Mouse (Mus musculus): ENCODE data around the gene Gm16181.

Gene Gm16181

GRCm38 (mm10) chr17:35220156-35220952 is at the start of gene Gm16181:
Gene Gm16181, plus strand, starts transcription at chr17:35220834.
- ATAC-seq (ENCODE audit: insufficient number of reproducible peaks, low FRiP score, low TSS enrichment), result no peak

- ATAC-seq (ENCODE audit: insufficient number of reproducible peaks, low FRiP score, low TSS enrichment), result no peak
Measured at GRCm38 (mm10) chr17:35172445-35173234, 48.0 kb upstream of the Gm16181 start.

- no peak for ATAC-seq (ENCODE audit: insufficient number of reproducible peaks, low FRiP score, low TSS enrichment)
Measured at GRCm38 (mm10) chr17:35173329-35173728, 47.3 kb upstream of the Gm16181 start.

GRCm38 (mm10) chr17:35174201-35174977 is 46.2 kb upstream of the Gm16181 start:
- no peak for ATAC-seq (ENCODE audit: insufficient number of reproducible peaks, low FRiP score, low TSS enrichment)

GRCm38 (mm10) chr17:35175382-35175781 is 45.3 kb upstream of the Gm16181 start:
- ATAC-seq (ENCODE audit: insufficient number of reproducible peaks, low FRiP score, low TSS enrichment), result no peak

GRCm38 (mm10) chr17:35175968-35176367 is 44.7 kb upstream of the Gm16181 start, which contains the start of gene Aif1:
Gene Aif1, minus strand, starts transcription at chr17:35176068.
- no peak for ATAC-seq (ENCODE audit: insufficient number of reproducible peaks, low FRiP score, low TSS enrichment)

- ATAC-seq (ENCODE audit: insufficient number of reproducible peaks, low FRiP score, low TSS enrichment), result no peak
Measured at GRCm38 (mm10) chr17:35178528-35178927, 42.1 kb upstream of the Gm16181 start.

GRCm38 (mm10) chr17:35180093-35180492 is 40.5 kb upstream of the Gm16181 start:
- ATAC-seq (ENCODE audit: insufficient number of reproducible peaks, low FRiP score, low TSS enrichment), result no peak

- ATAC-seq (ENCODE audit: insufficient number of reproducible peaks, low FRiP score, low TSS enrichment), result no peak
Measured at GRCm38 (mm10) chr17:35185639-35186611, 34.7 kb upstream of the Gm16181 start.

- no peak for ATAC-seq (ENCODE audit: insufficient number of reproducible peaks, low FRiP score, low TSS enrichment)
Measured at GRCm38 (mm10) chr17:35186681-35187080, 34.0 kb upstream of the Gm16181 start.

GRCm38 (mm10) chr17:35187345-35187744 is 33.3 kb upstream of the Gm16181 start:
- no peak for ATAC-seq (ENCODE audit: insufficient number of reproducible peaks, low FRiP score, low TSS enrichment)

- no peak for ATAC-seq (ENCODE audit: insufficient number of reproducible peaks, low FRiP score, low TSS enrichment)
Measured at GRCm38 (mm10) chr17:35187959-35188610, 32.5 kb upstream of the Gm16181 start, which contains the start of gene Lst1. Gene Lst1, minus strand, starts transcription at chr17:35188439.

- ATAC-seq (ENCODE audit: insufficient number of reproducible peaks, low FRiP score, low TSS enrichment), result no peak
Measured at GRCm38 (mm10) chr17:35189186-35189585, 31.4 kb upstream of the Gm16181 start.

GRCm38 (mm10) chr17:35190096-35190495 is 30.5 kb upstream of the Gm16181 start:
- ATAC-seq (ENCODE audit: insufficient number of reproducible peaks, low FRiP score, low TSS enrichment), result no peak

- no peak for ATAC-seq (ENCODE audit: insufficient number of reproducible peaks, low FRiP score, low TSS enrichment)
Measured at GRCm38 (mm10) chr17:35191723-35192122, 28.9 kb upstream of the Gm16181 start.

- no peak for ATAC-seq (ENCODE audit: insufficient number of reproducible peaks, low FRiP score, low TSS enrichment)
Measured at GRCm38 (mm10) chr17:35192924-35193323, 27.7 kb upstream of the Gm16181 start.

GRCm38 (mm10) chr17:35193881-35194843 is 26.5 kb upstream of the Gm16181 start, which contains the start of gene Ltb:
Gene Ltb, plus strand, starts transcription at chr17:35194439.
- ATAC-seq (ENCODE audit: insufficient number of reproducible peaks, low FRiP score, low TSS enrichment), result no peak
